Mouse (Mus musculus) heart, embryonic 14.5 days (tissue): ENCODE results near the gene Tmtc2. TPM values are rescaled to one million over a fixed set of nuclear protein-coding genes. Genes with fewer than 3 reads are reported as not detected.

ENCODE experiments used
- ATAC-seq: fragments of 200-750 bp; cut with Nextera tagmentation; 2 replicates; pipeline ENCODE4 v1.8.0; 2017; ENCODE audit warnings: low read depth, moderate TSS enrichment; ENCODE audit not compliant: insufficient number of reproducible peaks, insufficient read depth, low FRiP score
- H3K27ac ChIP-seq, 2 experiments: fragments of 200-500 bp in 1 of 2; fragments of 300-500 bp in 1 of 2; sonication (generic) in 1 of 2; replicated peaks in 1 of 2; 2 replicates each; pipeline ENCODE4 v1.5.1; 2012 to 2014; ENCODE audit warnings: low read depth in 2 of 2, low read length in 2 of 2, control low read depth in 1 of 2, mild to moderate bottlenecking in 1 of 2, mixed read lengths in 1 of 2; ENCODE audit not compliant: control insufficient read depth in 1 of 2, insufficient read depth in 1 of 2
- H3K27me3 ChIP-seq: fragments of 300-500 bp; sonication (generic); 2 replicates; pipeline ENCODE4 v1.6.1; 2014; ENCODE audit warnings: mild to moderate bottlenecking, low read length, control low read depth; ENCODE audit not compliant: control insufficient read depth, insufficient read depth
- H3K36me3 ChIP-seq: fragments of 300-500 bp; sonication (generic); 2 replicates; pipeline ENCODE4 v1.6.1; 2014; ENCODE audit warnings: mild to moderate bottlenecking, control low read depth, low read length, mixed read lengths; ENCODE audit not compliant: control insufficient read depth, insufficient read depth
- H3K4me1 ChIP-seq, 2 experiments: fragments of 200-500 bp in 1 of 2; fragments of 300-500 bp in 1 of 2; sonication (generic) in 1 of 2; 2 replicates each; pipeline ENCODE4 v1.6.1; 2012 to 2014; ENCODE audit warnings: low read length in 2 of 2, control low read depth in 1 of 2, mixed read lengths in 1 of 2; ENCODE audit not compliant: control insufficient read depth in 2 of 2, insufficient read depth in 2 of 2
- H3K4me2 ChIP-seq: fragments of 300-500 bp; sonication (generic); 2 replicates; pipeline ENCODE4 v1.6.1; 2014; ENCODE audit warnings: mild to moderate bottlenecking, low read length
- H3K4me3 ChIP-seq, 2 experiments: fragments of 200-500 bp in 1 of 2; fragments of 300-500 bp in 1 of 2; sonication (generic) in 1 of 2; 2 replicates each; pipeline ENCODE4 v1.5.1; 2012 to 2014; ENCODE audit warnings: low read length in 2 of 2, mild to moderate bottlenecking in 2 of 2, control low read depth in 1 of 2, low read depth in 1 of 2, moderate library complexity in 1 of 2; ENCODE audit not compliant: control insufficient read depth in 1 of 2, insufficient read depth in 1 of 2
- H3K9ac ChIP-seq: fragments of 300-500 bp; sonication (generic); 2 replicates; pipeline ENCODE4 v1.6.1; 2014; ENCODE audit warnings: mild to moderate bottlenecking, low read length
- H3K9me3 ChIP-seq: fragments of 300-500 bp; sonication (generic); 2 replicates; pipeline ENCODE4 v1.6.1; 2016; ENCODE audit warnings: low read length, control low read depth; ENCODE audit not compliant: control insufficient read depth
- WGBS: fragments of 180-500 bp; shearing (Covaris S2); extraction: QIAGEN DNeasy Blood & Tissue Kit; methylation state at CpG from one replicate; pipeline ENCODE4 v1.1.7; 2014; 5-methylcytosine and 5-hydroxymethylcytosine counted together
- polyA plus RNA-seq: library from polyadenylated mRNA; unstranded; fragments of >200 nt; fragmentation: Nextera tagmentation; extraction: Ambion mirVana; gene quantifications from 2 replicates; pipeline ENCODE4 v1.2.1, GENCODE M21; 2014

Gene Tmtc2
- polyA plus RNA-seq, 1 experiment from 2014 or later = 3.3 TPM

DNA sequence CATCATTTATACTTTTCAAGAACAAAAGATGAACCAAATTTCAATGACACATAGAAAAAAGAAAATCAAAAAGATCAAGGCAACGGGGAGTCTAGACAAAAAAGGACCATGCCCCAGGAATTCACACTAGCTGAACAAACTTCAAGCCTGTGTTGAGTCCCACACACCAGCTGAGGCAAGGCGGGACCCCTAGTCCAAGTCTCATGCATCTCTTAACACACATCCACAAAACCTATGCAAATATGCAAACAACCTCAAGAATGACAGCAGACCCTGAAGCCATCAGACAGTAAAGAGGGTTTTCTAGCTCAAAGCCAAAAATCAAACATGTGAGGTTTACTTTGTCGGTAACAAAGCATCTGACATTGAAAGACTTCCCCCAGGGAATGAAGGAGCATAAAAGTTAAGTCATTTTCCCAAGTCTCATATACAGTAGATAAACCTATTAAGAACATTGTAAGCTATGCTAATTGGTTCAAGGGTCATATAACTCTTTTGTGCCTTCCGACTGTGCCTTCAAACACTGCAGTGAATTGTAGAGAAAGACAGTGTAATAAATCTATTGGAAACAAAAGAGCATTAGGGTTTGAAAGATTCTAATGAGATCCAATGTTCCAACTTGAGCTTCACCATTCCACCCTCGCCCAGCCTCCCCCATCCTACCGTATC, 100.0 kb downstream of the Tmtc2 start:
- Histone ChIP-seq H3K36me3 (no peaks in the 10 kb centered on the region), H3K4me1 (peaks cover 2 to 4% of the 10 kb centered on the region in 2 experiments; a peak in 1 of 4 replicates), H3K27ac (no peak overlapping the region), H3K9ac (no peak overlapping the region), H3K4me3 (no peak overlapping the region), H3K27me3 (no peaks in the 10 kb centered on the region), H3K4me2 (no peak overlapping the region), H3K9me3 (no peaks in the 10 kb centered on the region)
- 89% methylated on average over 6 of the region's 6 CpGs for WGBS
- ATAC-seq = no peak

DNA sequence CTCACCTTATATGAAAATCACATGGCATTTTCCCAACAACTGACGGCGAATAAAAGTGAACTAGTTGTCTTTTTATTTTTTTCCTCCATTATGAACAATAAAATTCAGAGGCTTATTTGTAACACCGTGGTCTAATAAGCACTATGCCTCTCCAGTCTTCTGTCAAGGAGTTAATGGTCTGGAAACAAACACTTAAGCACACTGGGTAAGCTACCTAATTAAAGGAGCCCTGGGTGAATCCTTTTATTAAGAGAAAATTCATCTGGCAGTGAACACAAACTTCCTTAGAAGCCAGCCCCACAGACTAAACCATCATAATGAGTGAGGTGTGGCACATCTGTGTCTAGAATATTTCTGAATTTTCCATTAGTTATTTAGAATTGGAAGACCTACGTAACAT, 109.9 kb downstream of the Tmtc2 start:
- Histone ChIP-seq H3K9ac (no peak overlapping the region), H3K27me3 (no peaks in the 10 kb centered on the region), H3K4me2 (no peak overlapping the region), H3K27ac (no peak overlapping the region), H3K36me3 (no peaks in the 10 kb centered on the region), H3K9me3 (no peaks in the 10 kb centered on the region), H3K4me1 (no peaks in the 10 kb centered on the region; a peak in 1 of 4 replicates), H3K4me3 (no peak overlapping the region)
- WGBS = 91% methylated on average over 4 of the region's 4 CpGs
- no peak for ATAC-seq

DNA sequence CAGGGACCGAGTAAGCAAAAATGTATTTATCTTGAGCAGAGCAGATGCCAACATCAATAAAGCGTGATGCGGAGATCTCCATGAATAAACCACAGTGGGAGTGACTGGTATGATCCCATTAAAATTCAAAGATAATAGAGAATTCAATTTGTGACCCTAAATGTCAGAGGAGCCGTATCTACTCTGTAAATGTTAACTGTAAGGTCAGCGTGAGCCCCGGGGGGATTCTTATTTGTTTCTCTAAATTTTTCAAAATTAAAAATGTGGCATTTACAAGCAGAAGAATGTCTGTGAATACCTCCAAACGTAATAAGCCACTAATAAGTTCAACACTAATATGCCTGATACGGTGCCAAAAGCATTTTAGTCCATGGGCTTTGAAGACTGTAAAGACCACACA, 120.8 kb downstream of the Tmtc2 start:
- H3K4me3 ChIP-seq = no peak overlapping the region
- H3K36me3 ChIP-seq = no peaks in the 10 kb centered on the region
- ATAC-seq = no peak
- no peaks in the 10 kb centered on the region for H3K27me3 ChIP-seq
- no peak overlapping the region for H3K27ac ChIP-seq
- WGBS = 88% methylated on average over 8 of the region's 8 CpGs
- H3K4me1 ChIP-seq = no peaks in the 10 kb centered on the region
- H3K9me3 ChIP-seq = no peaks in the 10 kb centered on the region
- no peak overlapping the region for H3K4me2 ChIP-seq
- H3K9ac ChIP-seq = no peak overlapping the region

DNA sequence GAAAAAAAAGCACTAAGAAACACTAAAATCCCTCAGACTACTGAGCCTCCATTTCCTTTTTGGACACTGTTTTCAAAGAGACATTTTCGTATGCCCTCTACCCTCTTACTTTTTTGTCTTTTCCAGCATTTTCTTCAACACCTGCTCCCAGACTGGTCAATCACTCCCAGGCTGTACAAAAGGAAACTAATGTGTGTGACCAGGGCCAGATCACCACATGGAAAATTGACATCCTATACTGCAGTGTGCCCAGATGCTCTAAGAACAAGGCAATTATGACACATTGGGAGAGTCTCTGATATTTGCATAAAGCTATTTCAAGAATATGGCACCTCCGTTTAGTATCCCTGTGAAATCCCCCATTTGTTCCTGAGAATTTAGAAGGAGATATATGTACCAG, 127.1 kb downstream of the Tmtc2 start:
- Histone ChIP-seq H3K4me2 (no peak overlapping the region), H3K27me3 (no peaks in the 10 kb centered on the region), H3K27ac (no peak overlapping the region), H3K4me1 (no peaks in the 10 kb centered on the region), H3K9me3 (no peaks in the 10 kb centered on the region), H3K4me3 (no peak overlapping the region), H3K9ac (no peak overlapping the region), H3K36me3 (no peaks in the 10 kb centered on the region)
- no peak for ATAC-seq
- WGBS = 89% methylated on average over 2 of the region's 2 CpGs

DNA sequence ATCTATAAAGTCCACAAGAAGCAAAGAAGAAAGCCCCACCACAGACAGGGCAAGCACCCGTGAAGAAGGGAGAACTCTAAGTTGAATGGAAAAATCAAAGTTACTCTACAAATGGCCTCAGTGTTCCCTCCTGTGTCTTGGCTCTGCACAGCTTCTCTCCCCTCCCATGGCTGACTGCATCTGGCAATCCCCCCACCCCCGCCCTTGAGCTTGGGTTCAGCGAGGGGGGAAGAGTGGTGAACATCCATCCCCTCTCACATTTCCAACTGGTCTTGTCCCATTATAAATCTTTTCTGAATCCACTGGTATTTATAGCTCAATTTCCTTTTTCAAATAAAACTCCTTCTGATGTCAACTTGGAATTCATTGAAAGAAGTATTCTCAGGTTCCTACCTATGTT, 129.9 kb downstream of the Tmtc2 start:
- ATAC-seq = no peak
- no peak overlapping the region for H3K4me2 ChIP-seq
- H3K27ac ChIP-seq = no peak overlapping the region
- H3K9ac ChIP-seq = no peak overlapping the region
- H3K4me3 ChIP-seq = no peak overlapping the region
- H3K4me1 ChIP-seq = no peaks in the 10 kb centered on the region
- H3K36me3 ChIP-seq = no peaks in the 10 kb centered on the region
- no peaks in the 10 kb centered on the region for H3K27me3 ChIP-seq
- 71% methylated on average over 3 of the region's 3 CpGs for WGBS
- no peaks in the 10 kb centered on the region for H3K9me3 ChIP-seq

DNA sequence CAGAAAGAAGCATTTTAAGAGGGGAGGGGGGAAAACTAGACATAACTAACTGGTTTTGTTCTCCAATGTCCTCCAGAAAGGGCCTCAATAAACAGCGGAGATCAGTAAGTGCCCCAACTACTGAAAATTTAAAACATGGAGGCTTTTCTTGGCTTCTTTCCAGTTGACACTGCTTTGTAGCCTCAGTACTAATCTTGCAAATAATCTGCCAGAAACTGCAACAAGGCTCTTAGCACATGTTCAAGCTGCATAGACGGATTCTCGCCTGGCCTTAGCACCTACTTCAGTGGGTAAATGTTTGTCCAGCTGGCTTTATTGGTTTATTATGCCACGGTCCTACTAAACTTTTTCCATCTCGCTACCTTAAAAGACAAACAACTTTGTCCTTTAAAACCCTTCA, 139.4 kb downstream of the Tmtc2 start:
- ATAC-seq = no peak
- no peak overlapping the region for H3K9ac ChIP-seq
- H3K27ac ChIP-seq = no peak overlapping the region
- H3K4me2 ChIP-seq = no peak overlapping the region
- WGBS = 80% methylated on average over 5 of the region's 5 CpGs
- no peaks in the 10 kb centered on the region for H3K27me3 ChIP-seq
- no peaks in the 10 kb centered on the region for H3K9me3 ChIP-seq
- H3K4me3 ChIP-seq = no peak overlapping the region
- H3K4me1 ChIP-seq = peaks cover 0 to 3% of the 10 kb centered on the region in 2 experiments; a peak in 1 of 4 replicates
- no peaks in the 10 kb centered on the region for H3K36me3 ChIP-seq

DNA sequence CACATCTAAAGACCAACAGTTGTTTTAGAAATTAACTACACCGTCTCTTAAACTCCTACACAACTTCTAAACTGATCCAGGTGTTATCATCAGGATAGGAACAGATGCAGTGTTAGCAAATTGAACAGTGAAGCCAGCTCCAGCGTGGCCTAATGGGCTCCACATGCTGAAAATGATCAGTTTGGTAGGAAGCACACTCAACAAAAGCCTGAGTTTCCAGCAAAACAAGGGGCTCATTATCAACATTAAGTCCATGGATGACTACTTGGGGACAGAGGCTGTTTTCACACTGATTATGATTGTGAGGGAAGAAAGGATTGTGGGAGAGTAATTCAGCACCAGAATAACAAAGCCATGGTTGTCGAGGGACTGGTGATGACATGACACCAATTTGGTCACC, 143.4 kb downstream of the Tmtc2 start:
- Histone ChIP-seq H3K36me3 (no peaks in the 10 kb centered on the region), H3K27me3 (no peaks in the 10 kb centered on the region), H3K9ac (no peak overlapping the region), H3K4me1 (peaks cover 0 to 3% of the 10 kb centered on the region in 2 experiments; a peak in 1 of 4 replicates), H3K4me3 (no peak overlapping the region), H3K27ac (no peak overlapping the region), H3K4me2 (no peak overlapping the region), H3K9me3 (no peaks in the 10 kb centered on the region)
- no peak for ATAC-seq
- WGBS = 56% methylated on average over 3 of the region's 3 CpGs

DNA sequence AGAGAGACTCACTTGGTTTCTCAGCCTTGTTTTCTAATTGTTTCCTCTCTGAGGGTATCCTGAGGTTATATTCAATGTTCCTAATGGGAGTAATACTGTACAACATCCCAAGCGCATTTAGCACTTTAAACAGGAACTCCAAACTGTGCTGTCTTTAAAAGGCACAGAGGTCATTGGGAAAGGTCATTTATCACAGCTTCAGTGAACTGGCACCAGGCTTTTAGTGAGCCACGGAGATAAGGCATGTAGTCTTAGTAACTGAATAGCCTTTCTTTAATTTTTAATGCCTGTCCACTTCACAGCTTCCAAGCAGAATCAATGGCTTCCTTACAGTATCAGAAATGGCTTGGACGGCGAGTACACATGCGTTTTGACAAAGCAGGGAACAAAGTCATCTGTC, 144.0 kb downstream of the Tmtc2 start:
- Histone ChIP-seq H3K9ac (no peak overlapping the region), H3K4me1 (peaks cover 0 to 3% of the 10 kb centered on the region in 2 experiments; a peak in 1 of 4 replicates), H3K36me3 (no peaks in the 10 kb centered on the region), H3K27ac (no peak overlapping the region), H3K4me3 (no peak overlapping the region), H3K9me3 (no peaks in the 10 kb centered on the region), H3K4me2 (no peak overlapping the region), H3K27me3 (no peaks in the 10 kb centered on the region)
- WGBS = 24% methylated on average over 5 of the region's 5 CpGs
- no peak for ATAC-seq
